Mouse (Mus musculus) liver, postnatal 0 days (tissue): ENCODE data around the gene Tango2. TPM values are rescaled to one million over a fixed set of nuclear protein-coding genes. Genes with fewer than 3 reads are reported as not detected.
A peak's percentile ranks its signal among the peaks of the same experiment; 100 is the strongest.

Source experiments
- ATAC-seq: fragments of 200-750 bp; cut with Nextera tagmentation; 2 replicates; pipeline ENCODE4 v1.8.0; 2017; ENCODE audit warnings: mild to moderate bottlenecking, moderate library complexity
- DNase-seq: peaks from one replicate; pipeline ENCODE4 v3.0.0-alpha.2; 2016
- H3K27ac ChIP-seq: fragments of 300-500 bp; sonication (generic); 2 replicates; pipeline ENCODE4 v1.5.1; 2014; ENCODE audit warnings: antibody characterized with exemption, moderate library complexity, mild to moderate bottlenecking, low read depth
- H3K27me3 ChIP-seq: fragments of 300-500 bp; sonication (generic); 2 replicates; pipeline ENCODE4 v1.6.1; 2014; ENCODE audit warnings: low read length, control low read depth, mixed read lengths; ENCODE audit not compliant: insufficient read depth
- H3K36me3 ChIP-seq: fragments of 300-500 bp; sonication (generic); replicated peaks from 2 replicates; pipeline ENCODE4 v1.6.1; 2014; ENCODE audit warnings: mild to moderate bottlenecking, control low read depth, low read length, moderate library complexity, mixed read lengths; ENCODE audit not compliant: insufficient read depth
- H3K4me1 ChIP-seq: fragments of 300-500 bp; sonication (generic); 2 replicates; pipeline ENCODE4 v1.6.1; 2014; ENCODE audit warnings: antibody characterized with exemption, mild to moderate bottlenecking, control low read depth; ENCODE audit not compliant: insufficient read depth
- H3K4me2 ChIP-seq: fragments of 300-500 bp; sonication (generic); 2 replicates; pipeline ENCODE4 v1.6.1; 2014; ENCODE audit warnings: low read depth, mild to moderate bottlenecking, low read length, moderate library complexity, mixed read lengths
- H3K4me3 ChIP-seq: fragments of 300-500 bp; sonication (generic); 2 replicates; pipeline ENCODE4 v1.5.1; 2014; ENCODE audit warnings: low read depth, low read length
- H3K9ac ChIP-seq: fragments of 300-500 bp; sonication (generic); replicated peaks from 2 replicates; pipeline ENCODE4 v1.6.1; 2014; ENCODE audit warnings: mild to moderate bottlenecking, moderate library complexity
- H3K9me3 ChIP-seq: fragments of 300-500 bp; sonication (generic); 2 replicates; pipeline ENCODE4 v1.6.1; 2016; ENCODE audit warnings: mild to moderate bottlenecking, control low read depth, low read length, mixed read lengths
- CTCF ChIP-seq: sonication (generic); IDR thresholded peaks from 2 replicates; pipeline ENCODE4 v1.5.1; 2016; ENCODE audit warnings: antibody characterized with exemption, low read depth
- EP300 ChIP-seq: IDR thresholded peaks from 2 replicates; pipeline ENCODE4 v1.6.1; 2016; ENCODE audit warnings: antibody characterized with exemption, low read depth, mild to moderate bottlenecking
- WGBS: fragments of 180-500 bp; shearing (Covaris S2); extraction: QIAGEN DNeasy Blood & Tissue Kit; methylation state at CpG from one replicate; pipeline ENCODE4 v1.1.7; 2014; ENCODE audit not compliant: insufficient replicate concordance; 5-methylcytosine and 5-hydroxymethylcytosine counted together
- polyA plus RNA-seq: library from polyadenylated mRNA; unstranded; fragments of >200 nt; fragmentation: Nextera tagmentation; extraction: Ambion mirVana; gene quantifications from 2 replicates; pipeline ENCODE4 v1.2.1, GENCODE M21; 2015

The Tango2 gene
- polyA plus RNA-seq, result 54.1 and 61.1 TPM in 2 replicates

GRCm38 (mm10) chr16:18347931-18348600, at the start of gene Tango2, which contains the start of gene Arvcf:
Tango2 (minus strand) TSS chr16:18348103.
Arvcf (plus strand) TSS chr16:18348182.
- ATAC-seq (peak; percentile 72), DNase-seq (peak; percentile 86)
- peak within 1 kb of the TSS; percentile 60 for H3K9ac ChIP-seq
- H3K27me3 ChIP-seq, result peaks cover 40% of the 10 kb centered on the region
- TF ChIP-seq CTCF, result peak; percentile 52
- TF ChIP-seq EP300, result no peak
- H3K27ac ChIP-seq, result no peak within 1 kb of the TSS
- peaks cover 31% of the 10 kb centered on the region for H3K4me1 ChIP-seq
- 1% methylated on average over 44 of the region's 44 CpGs for WGBS
- H3K4me2 ChIP-seq, result peak within 1 kb of the TSS; percentile 94
- peak within 1 kb of the TSS; percentile 65 for H3K4me3 ChIP-seq
- no peaks in the 10 kb centered on the region for H3K36me3 ChIP-seq
- H3K9me3 ChIP-seq, result no peaks in the 10 kb centered on the region

DNA sequence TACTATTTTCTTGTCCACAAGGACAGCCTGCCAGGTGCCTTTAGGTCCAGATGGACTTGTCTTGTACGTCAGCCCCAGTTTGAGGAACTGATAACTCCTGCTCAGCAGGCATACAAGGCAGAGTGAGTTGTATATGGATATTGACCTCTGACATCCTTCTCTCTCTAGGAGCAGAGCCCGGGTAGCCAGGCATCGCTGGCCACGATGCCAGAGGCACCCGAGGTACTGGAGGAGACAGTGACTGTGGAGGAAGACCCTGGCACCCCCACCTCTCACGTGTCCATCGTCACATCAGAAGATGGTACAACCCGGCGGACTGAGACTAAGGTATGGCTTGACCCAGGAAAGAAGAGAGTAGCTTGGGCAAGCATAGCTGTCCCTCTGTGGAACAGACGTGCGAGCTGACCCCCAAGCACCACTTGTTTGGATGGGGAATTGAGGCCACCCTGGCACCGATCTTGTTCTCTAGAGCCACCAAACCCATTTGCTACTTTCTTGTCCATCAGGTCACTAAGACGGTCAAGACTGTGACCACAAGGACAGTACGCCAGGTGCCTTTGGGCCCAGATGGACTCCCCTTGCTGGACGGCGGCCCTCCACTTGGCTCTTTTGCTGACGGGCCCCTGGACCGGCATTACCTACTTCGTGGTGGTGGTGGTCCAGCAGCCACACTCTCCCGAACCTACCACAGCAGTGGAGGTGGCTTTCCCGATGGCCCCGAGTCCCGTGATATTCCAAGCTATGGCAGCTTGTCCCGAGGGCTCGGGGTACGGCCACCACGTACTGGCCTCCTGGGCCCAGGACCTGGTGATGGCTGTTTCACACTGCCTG, 49.1 kb upstream of the Tango2 start:
- H3K4me1 ChIP-seq, result peaks cover 22% of the 10 kb centered on the region
- no peak for ATAC-seq
- H3K9me3 ChIP-seq, result no peaks in the 10 kb centered on the region
- H3K4me3 ChIP-seq, result no peak overlapping the region
- peaks cover 17% of the 10 kb centered on the region for H3K36me3 ChIP-seq
- H3K4me2 ChIP-seq, result no peak overlapping the region
- no peak overlapping the region for H3K9ac ChIP-seq
- WGBS, result 91% methylated on average over 27 of the region's 27 CpGs
- H3K27me3 ChIP-seq, result no peaks in the 10 kb centered on the region
- DNase-seq, result no peak
- no peak overlapping the region for H3K27ac ChIP-seq
- TF ChIP-seq CTCF, result no peak
- no peak for TF ChIP-seq EP300

DNA sequence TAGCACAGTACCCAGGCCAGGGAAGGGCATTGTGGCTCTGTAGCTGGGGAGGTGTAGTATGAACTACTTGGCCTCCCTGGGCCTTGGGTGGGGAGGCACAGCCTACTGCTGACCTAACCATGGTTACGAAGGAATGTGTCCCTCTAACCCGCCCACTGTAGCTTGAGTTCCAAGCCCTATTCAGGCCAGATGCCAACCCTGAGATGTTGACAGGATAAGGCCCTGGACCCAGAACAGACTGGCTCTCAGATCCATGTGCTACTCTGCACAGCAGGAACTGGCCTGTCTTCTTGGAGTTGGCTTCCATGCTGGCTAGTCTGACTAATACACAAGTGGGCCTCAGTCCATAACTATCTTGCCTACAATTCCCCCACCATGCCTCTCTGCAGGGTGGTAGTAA, 48.3 kb upstream of the Tango2 start:
- no peak for DNase-seq

GRCm38 (mm10) chr16:18395620-18396036, 47.7 kb upstream of the Tango2 start:
- H3K27me3 ChIP-seq, result no peaks in the 10 kb centered on the region
- H3K4me3 ChIP-seq, result no peak overlapping the region
- peaks cover 14% of the 10 kb centered on the region for H3K36me3 ChIP-seq
- peak overlapping the region; percentile 29; the same call in 1 of the 2 replicates for H3K27ac ChIP-seq
- no peak for TF ChIP-seq CTCF
- no peak for TF ChIP-seq EP300
- no peak overlapping the region for H3K4me2 ChIP-seq
- no peak overlapping the region for H3K9ac ChIP-seq
- no peaks in the 10 kb centered on the region for H3K9me3 ChIP-seq
- WGBS, result 62% methylated on average over 6 of the region's 7 CpGs
- DNase-seq, result peak; percentile 69
- peaks cover 34% of the 10 kb centered on the region for H3K4me1 ChIP-seq
- no peak for ATAC-seq

More for the DNA sequence above, 48.3 kb upstream of the Tango2 start:
- Histone ChIP-seq H3K9me3 (no peaks in the 10 kb centered on the region), H3K27me3 (no peaks in the 10 kb centered on the region), H3K4me3 (no peak overlapping the region), H3K4me1 (peaks cover 30% of the 10 kb centered on the region), H3K27ac (peak overlapping the region; percentile 29; the same call in 1 of the 2 replicates), H3K4me2 (no peak overlapping the region), H3K9ac (no peak overlapping the region), H3K36me3 (peaks cover 14% of the 10 kb centered on the region)
- TF ChIP-seq EP300 (no peak), CTCF (no peak)
- no peak for ATAC-seq
- 85% methylated on average over 2 of the region's 2 CpGs for WGBS

GRCm38 (mm10) chr16:18394777-18395619, 47.1 kb upstream of the Tango2 start:
- H3K9ac ChIP-seq, result 0 out of 2 replicates have a peak overlapping the region, but pooled peaks have one; percentile 8
- H3K36me3 ChIP-seq, result peaks cover 14% of the 10 kb centered on the region
- no peak overlapping the region for H3K4me2 ChIP-seq
- ATAC-seq (peak; percentile 14; the same call in 1 of the 2 replicates), DNase-seq (no peak)
- no peak overlapping the region for H3K4me3 ChIP-seq
- no peak overlapping the region for H3K27ac ChIP-seq
- H3K4me1 ChIP-seq, result peaks cover 34% of the 10 kb centered on the region
- H3K27me3 ChIP-seq, result no peaks in the 10 kb centered on the region
- 67% methylated on average over 11 of the region's 11 CpGs for WGBS
- TF ChIP-seq CTCF (no peak), EP300 (no peak)
- H3K9me3 ChIP-seq, result no peaks in the 10 kb centered on the region
